In genomic region chr17:69256441-69256840, GRCm38 (mm10) we compare ENCODE assay signal across 9 mouse cellular contexts.
A peak's percentile ranks its signal among the peaks of the same experiment; 100 is the strongest.
DNase-seq lines count a peak whose midpoint lies in the region; ATAC-seq lines count a peak whose summit lies in the region.
"Had no signal": no experiment of that assay in that cellular context is flagged by ENCODE, and none has a peak within 500 bp of the region (broad histone marks: within the 10 kb centered on the region; RNA-seq: fewer than 3 reads in every experiment).

No protein-coding gene starts in this region.

- DNase-seq in kidney, adult 8-10 months, result no peak
- peak; percentile 72 for DNase-seq in NIH3T3 (ENCODE audit: low read depth)
- DNase-seq in embryo, embryonic 9.5 days (ENCODE audit: extremely low spot score), result peak; percentile 22
- DNase-seq in yolk sac, embryonic 10.5 days (ENCODE audit: low spot score), result no peak
- no peak for DNase-seq in thymus, postnatal 25 days

- no peak overlapping the region for H3K9ac ChIP-seq in kidney, embryonic 14.5 days (ENCODE audit: low read depth, low read length)
- no peak overlapping the region for H3K9ac ChIP-seq in limb, embryonic 13.5 days
- H3K9ac ChIP-seq: limb, embryonic 12.5 days had no signal

- H3K4me2 ChIP-seq in kidney, embryonic 14.5 days (replicated peaks; ENCODE audit: low read depth, low read length), result no peak overlapping the region
- H3K4me2 ChIP-seq in limb, embryonic 13.5 days (replicated peaks), result no peak overlapping the region
- H3K4me2 ChIP-seq: limb, embryonic 12.5 days had no signal

- no peaks in the 10 kb centered on the region for H3K36me3 ChIP-seq in kidney, embryonic 14.5 days (ENCODE audit: control insufficient read depth, insufficient read depth, low read length)
- peaks cover 52% of the 10 kb centered on the region for H3K36me3 ChIP-seq in limb, embryonic 13.5 days

- no peaks in the 10 kb centered on the region for H3K4me1 ChIP-seq in kidney, embryonic 14.5 days (ENCODE audit: control insufficient read depth, insufficient read depth, low read length)
- H3K4me1 ChIP-seq in limb, embryonic 13.5 days, result peaks cover 10% of the 10 kb centered on the region

- no peaks in the 10 kb centered on the region for H3K27me3 ChIP-seq in kidney, embryonic 14.5 days (ENCODE audit: control insufficient read depth, insufficient read depth, low read length)
- no peaks in the 10 kb centered on the region for H3K27me3 ChIP-seq in limb, embryonic 13.5 days
- H3K27me3 ChIP-seq: limb, embryonic 12.5 days had no signal

- ATAC-seq in kidney, embryonic 14.5 days (ENCODE audit: low FRiP score, low TSS enrichment), result 0 out of 2 replicates have a peak, but pooled peaks have one; percentile 66
- ATAC-seq in limb, embryonic 13.5 days (ENCODE audit: low FRiP score, low read depth), result 0 out of 2 replicates have a peak, but pooled peaks have one; percentile 24
- ATAC-seq in CD4-positive, CD25-positive, alpha-beta regulatory T cell, adult 4 months, result no peak

- no peak overlapping the region for H3K4me3 ChIP-seq in kidney, embryonic 14.5 days (ENCODE audit: low read length)
- no peak overlapping the region for H3K4me3 ChIP-seq in limb, embryonic 13.5 days
- H3K4me3 ChIP-seq: limb, embryonic 12.5 days had no signal

- no peak overlapping the region for H3K27ac ChIP-seq in kidney, embryonic 14.5 days (ENCODE audit: low read depth, low read length)
- H3K27ac ChIP-seq in limb, embryonic 13.5 days, result no peak overlapping the region
- H3K27ac ChIP-seq: limb, embryonic 12.5 days had no signal

- H3K9me3 ChIP-seq in kidney, embryonic 14.5 days (ENCODE audit: control insufficient read depth, low read length), result no peaks in the 10 kb centered on the region
- H3K9me3 ChIP-seq in limb, embryonic 13.5 days, result no peaks in the 10 kb centered on the region
- H3K9me3 ChIP-seq: limb, embryonic 12.5 days had no signal

- WGBS in kidney, embryonic 14.5 days, result 46% methylated on average over 9 of the region's 9 CpGs
- 48% methylated on average over 9 of the region's 9 CpGs for WGBS in limb, embryonic 13.5 days

Comparison
In these comparisons a context has a peak if more than half of its experiments do, and no peak if none do; other contexts are left out.
1. DNase-seq: peak in NIH3T3 (single experiment) and embryo, embryonic 9.5 days (single experiment); none in kidney, adult 8-10 months (0 of 2), yolk sac, embryonic 10.5 days (single experiment) and thymus, postnatal 25 days (single experiment).